Mouse (Mus musculus) frontal cortex, postnatal 36 days (tissue): ENCODE data around the gene Fas.

ENCODE experiments used
- DNase-seq, 2 experiments: peaks; one replicate each; pipeline ENCODE4 v3.0.0; 2022; ENCODE audit warnings: low spot score in 2 of 2

Gene Fas

DNA sequence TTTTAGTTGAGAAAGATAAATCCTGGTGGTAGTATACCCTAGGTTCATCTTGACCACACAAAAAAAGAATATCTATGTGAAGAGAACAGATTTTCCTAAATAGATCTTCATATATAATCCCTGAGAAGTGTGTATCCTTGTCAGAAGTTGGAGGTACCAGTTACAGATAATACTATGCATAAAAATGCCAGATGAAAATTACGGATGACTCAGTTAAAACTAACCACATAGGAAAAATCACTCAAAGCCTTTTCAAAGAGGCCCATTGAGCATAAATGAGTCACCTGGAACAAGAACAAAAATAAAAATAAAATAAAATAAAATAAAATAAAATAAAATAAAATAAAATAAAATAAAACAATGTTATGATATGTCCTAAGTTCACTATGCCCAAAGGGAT, 72.2 kb downstream of the Fas start:
- no peak for DNase-seq

DNA sequence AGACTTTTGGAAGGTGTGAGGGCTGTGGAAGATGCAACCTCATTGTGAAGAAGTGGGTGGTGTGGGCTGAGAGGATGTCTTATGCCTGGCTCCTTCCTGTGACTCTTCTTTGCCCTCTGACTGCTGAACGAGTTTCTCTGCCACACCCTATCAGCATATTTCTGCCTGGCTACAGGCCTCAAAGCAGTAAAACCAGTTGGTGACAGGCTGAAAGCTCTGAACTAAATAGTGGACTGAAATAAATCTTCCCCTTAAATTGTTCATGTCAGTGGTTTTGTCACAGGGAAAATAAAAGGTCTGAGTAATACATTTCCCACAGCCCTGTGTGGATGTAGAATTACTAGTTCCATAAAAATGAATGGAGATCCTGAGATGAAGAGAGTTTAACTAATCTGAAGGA, 79.1 kb downstream of the Fas start:
- no peak for DNase-seq

DNA sequence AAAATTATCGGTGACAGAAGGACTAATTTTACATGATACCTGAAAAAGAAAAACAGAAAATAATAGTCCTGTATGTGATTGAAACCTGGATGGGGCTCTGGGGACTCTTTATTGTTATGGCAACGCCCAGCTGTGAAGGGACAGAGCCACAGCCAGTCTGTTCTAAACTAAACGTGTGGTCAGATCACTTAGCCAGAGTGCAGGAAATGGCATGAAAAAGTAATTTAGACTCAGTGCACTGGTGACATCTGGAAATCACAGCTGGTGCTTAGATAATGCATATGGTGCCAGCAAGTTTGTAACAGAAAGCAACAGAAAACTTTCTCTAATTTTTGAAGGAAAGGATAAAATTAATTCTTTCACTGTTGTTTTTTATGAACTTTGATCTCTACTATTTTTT, 79.9 kb downstream of the Fas start:
- DNase-seq: no peak
